ENCODE assay signal across 10 mouse cellular contexts in the genomic region with DNA sequence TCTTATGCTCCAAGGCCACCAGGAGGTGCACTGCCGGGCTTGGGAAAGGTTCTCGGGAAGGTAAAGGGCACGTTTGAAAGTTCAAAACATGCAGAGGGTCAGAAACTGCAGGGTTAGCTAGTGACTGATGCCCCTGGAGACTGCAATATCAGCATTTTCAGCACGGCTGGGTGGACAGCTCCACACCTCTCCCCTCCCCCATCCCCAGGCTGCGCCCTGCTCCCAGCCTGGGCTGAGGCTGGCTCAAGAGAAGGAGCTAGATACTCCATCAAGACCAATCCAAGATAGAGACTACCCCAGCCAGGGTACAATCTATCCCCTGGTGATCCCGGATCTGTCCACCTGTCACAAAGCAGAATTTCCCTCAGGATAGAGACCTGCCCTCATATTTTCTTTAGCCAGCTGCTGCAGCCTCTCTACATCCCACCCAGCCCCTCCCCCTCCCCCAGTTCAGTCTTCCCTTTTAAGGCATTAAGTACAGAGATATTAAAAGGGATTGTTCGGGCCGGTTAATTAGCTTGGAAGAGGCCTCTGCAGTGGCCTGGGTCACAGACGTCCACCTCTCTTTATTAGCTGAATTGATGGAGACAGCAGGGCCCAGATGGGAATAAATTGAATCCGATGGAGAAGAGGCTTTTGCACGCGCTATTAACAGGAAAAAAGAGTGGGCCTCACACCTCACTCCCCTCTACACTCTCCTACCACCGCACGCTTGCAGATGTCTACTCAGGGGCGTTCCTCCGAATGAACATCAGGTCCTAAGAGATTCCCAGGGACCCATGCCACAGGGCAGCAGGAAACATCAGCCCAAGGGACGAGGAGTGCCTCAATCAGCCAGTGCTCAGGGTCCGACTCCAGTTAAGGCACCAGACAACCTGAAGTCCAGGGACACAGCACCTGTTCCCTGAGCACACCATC.
DNase-seq lines count a peak whose midpoint lies in the region; ATAC-seq lines count a peak whose summit lies in the region.
"Had no signal": no experiment of that assay in that cellular context is flagged by ENCODE, and none has a peak within 500 bp of the region (broad histone marks: within the 10 kb centered on the region; RNA-seq: fewer than 3 reads in every experiment).

No protein-coding gene starts in this region.

- no peak overlapping the region for H3K4me3 ChIP-seq in intestine, embryonic 14.5 days (ENCODE audit: low read depth, low read length)
- no peak overlapping the region for H3K4me3 ChIP-seq in intestine, embryonic 16.5 days (ENCODE audit: low read length)
- H3K4me3 ChIP-seq in limb, embryonic 10.5 days: no peak overlapping the region
- H3K4me3 ChIP-seq: lung, embryonic 15.5 days had no signal

- H3K9me3 ChIP-seq in intestine, embryonic 14.5 days (ENCODE audit: control insufficient read depth, low read length): no peaks in the 10 kb centered on the region
- no peaks in the 10 kb centered on the region for H3K9me3 ChIP-seq in intestine, embryonic 16.5 days (ENCODE audit: control insufficient read depth, low read length)
- no peaks in the 10 kb centered on the region for H3K9me3 ChIP-seq in limb, embryonic 10.5 days (replicated peaks)
- H3K9me3 ChIP-seq: lung, embryonic 15.5 days had no signal

- H3K27me3 ChIP-seq in intestine, embryonic 14.5 days (replicated peaks; ENCODE audit: control insufficient read depth, insufficient read depth, low read length): no peaks in the 10 kb centered on the region
- no peaks in the 10 kb centered on the region for H3K27me3 ChIP-seq in intestine, embryonic 16.5 days (replicated peaks; ENCODE audit: control insufficient read depth, insufficient read depth, low read length)
- H3K27me3 ChIP-seq in limb, embryonic 10.5 days (ENCODE audit: low read depth, poor library complexity, severe bottlenecking): peaks cover 6% of the 10 kb centered on the region; the same call in 1 of the 2 replicates
- H3K27me3 ChIP-seq: lung, embryonic 15.5 days had no signal

- 32% methylated on average over 18 of the region's 18 CpGs for WGBS in intestine, embryonic 14.5 days
- WGBS in intestine, embryonic 16.5 days: 29% methylated on average over 18 of the region's 18 CpGs
- WGBS in limb, embryonic 10.5 days: 24% methylated on average over 18 of the region's 18 CpGs

- no peak for ATAC-seq in intestine, embryonic 14.5 days (replicated peaks; ENCODE audit: low FRiP score, low TSS enrichment, low read depth)
- ATAC-seq in intestine, embryonic 16.5 days: no peak
- ATAC-seq: Patski had no signal

- DNase-seq in intestine, embryonic 14.5 days (ENCODE audit: low spot score): peak; percentile 89
- DNase-seq in NIH3T3 (ENCODE audit: low read depth): peak; percentile 72
- peak; percentile 72 for DNase-seq in heart, postnatal 4 days
- peak; percentile 84 for DNase-seq in limb, embryonic 10.5 days (ENCODE audit: low spot score)
- peak; percentile 26 for DNase-seq in yolk sac, embryonic 10.5 days (ENCODE audit: low spot score)
- DNase-seq in urinary bladder, postnatal 14 days (ENCODE audit: low spot score): no peak
- no peak for DNase-seq in right cerebral cortex, postnatal 4 days

- no peak overlapping the region for H3K9ac ChIP-seq in intestine, embryonic 14.5 days (ENCODE audit: low read length)
- no peak overlapping the region for H3K9ac ChIP-seq in intestine, embryonic 16.5 days (ENCODE audit: low read depth, low read length)
- H3K9ac ChIP-seq: lung, embryonic 15.5 days had no signal

- no peak overlapping the region for H3K4me2 ChIP-seq in intestine, embryonic 14.5 days (ENCODE audit: low read length)
- no peak overlapping the region for H3K4me2 ChIP-seq in intestine, embryonic 16.5 days (ENCODE audit: low read depth, low read length)
- H3K4me2 ChIP-seq: lung, embryonic 15.5 days had no signal

- no peaks in the 10 kb centered on the region for H3K36me3 ChIP-seq in intestine, embryonic 14.5 days (ENCODE audit: control insufficient read depth, insufficient read depth, low read length)
- no peaks in the 10 kb centered on the region for H3K36me3 ChIP-seq in intestine, embryonic 16.5 days (ENCODE audit: control insufficient read depth, insufficient read depth, low read length)
- no peaks in the 10 kb centered on the region for H3K36me3 ChIP-seq in limb, embryonic 10.5 days
- H3K36me3 ChIP-seq: lung, embryonic 15.5 days had no signal

- H3K27ac ChIP-seq in intestine, embryonic 14.5 days (ENCODE audit: low read depth): no peak overlapping the region
- H3K27ac ChIP-seq in intestine, embryonic 16.5 days (ENCODE audit: low read length): no peak overlapping the region
- H3K27ac ChIP-seq in limb, embryonic 10.5 days: no peak overlapping the region
- H3K27ac ChIP-seq: lung, embryonic 15.5 days had no signal

- no peaks in the 10 kb centered on the region for H3K4me1 ChIP-seq in intestine, embryonic 14.5 days (replicated peaks; ENCODE audit: control insufficient read depth, insufficient read depth, low read length)
- H3K4me1 ChIP-seq in intestine, embryonic 16.5 days (ENCODE audit: control insufficient read depth, insufficient read depth, low read length): no peaks in the 10 kb centered on the region
- peaks cover 15% of the 10 kb centered on the region for H3K4me1 ChIP-seq in limb, embryonic 10.5 days

Comparison
In these comparisons a context has a peak if more than half of its experiments do, and no peak if none do; other contexts are left out.
1. DNase-seq: peak in intestine, embryonic 14.5 days (single experiment), NIH3T3 (single experiment), heart, postnatal 4 days (single experiment), limb, embryonic 10.5 days (single experiment) and yolk sac, embryonic 10.5 days (single experiment); none in urinary bladder, postnatal 14 days (single experiment) and right cerebral cortex, postnatal 4 days (single experiment).